Mouse (Mus musculus) liver, embryonic 14.5 days (tissue): Measurements from ENCODE around the gene Npc2. TPM values are rescaled to one million over a fixed set of nuclear protein-coding genes. Genes with fewer than 3 reads are reported as not detected.
A peak's percentile ranks its signal among the peaks of the same experiment; 100 is the strongest.

ENCODE experiments used
- ATAC-seq: fragments of 200-750 bp; cut with Nextera tagmentation; 2 replicates; pipeline ENCODE4 v1.8.0; 2017; ENCODE audit warnings: moderate number of reproducible peaks, mild to moderate bottlenecking, moderate library complexity; ENCODE audit not compliant: insufficient read depth
- DNase-seq, 3 experiments: peaks; one replicate each; pipeline ENCODE4 v3.0.0-alpha.2; 2012 to 2013; ENCODE audit warnings: low read depth in 3 of 3, low spot score in 3 of 3
- H3K27ac ChIP-seq: fragments of 300-500 bp; sonication (generic); 2 replicates; pipeline ENCODE4 v1.5.1; 2014; ENCODE audit warnings: moderate library complexity, mild to moderate bottlenecking, control low read depth, inconsistent platforms
- H3K27me3 ChIP-seq: fragments of 300-500 bp; sonication (generic); 2 replicates; pipeline ENCODE4 v1.6.1; 2014; ENCODE audit warnings: mild to moderate bottlenecking, low read length, moderate library complexity; ENCODE audit not compliant: control insufficient read depth, insufficient read depth
- H3K36me3 ChIP-seq: fragments of 300-500 bp; sonication (generic); replicated peaks from 2 replicates; pipeline ENCODE4 v1.6.1; 2014; ENCODE audit warnings: low read depth; ENCODE audit not compliant: control insufficient read depth, insufficient read depth
- H3K4me1 ChIP-seq, 2 experiments: fragments of 200-500 bp in 1 of 2; fragments of 300-500 bp in 1 of 2; sonication (generic) in 1 of 2; replicated peaks; 2 replicates each; pipeline ENCODE4 v1.6.1; 2012 to 2014; ENCODE audit warnings: antibody characterized with exemption in 1 of 2, inconsistent platforms in 1 of 2, low read length in 1 of 2; ENCODE audit not compliant: control insufficient read depth in 2 of 2, insufficient read depth in 2 of 2
- H3K4me2 ChIP-seq: fragments of 300-500 bp; sonication (generic); 2 replicates; pipeline ENCODE4 v1.6.1; 2014; ENCODE audit warnings: low read depth, mild to moderate bottlenecking, control low read depth, moderate library complexity
- H3K4me3 ChIP-seq, 2 experiments: fragments of 200-500 bp in 1 of 2; fragments of 300-500 bp in 1 of 2; sonication (generic) in 1 of 2; 2 replicates each; pipeline ENCODE4 v1.5.1; 2012 to 2014; ENCODE audit warnings: low read depth in 2 of 2, low read length in 2 of 2, mild to moderate bottlenecking in 2 of 2, control low read depth in 1 of 2, inconsistent platforms in 1 of 2, moderate library complexity in 1 of 2; ENCODE audit not compliant: insufficient read depth in 1 of 2
- H3K9ac ChIP-seq: fragments of 300-500 bp; sonication (generic); replicated peaks from 2 replicates; pipeline ENCODE4 v1.6.1; 2014; ENCODE audit warnings: mild to moderate bottlenecking, control low read depth, moderate library complexity
- H3K9me3 ChIP-seq: fragments of 300-500 bp; sonication (generic); 2 replicates; pipeline ENCODE4 v1.6.1; 2016; ENCODE audit warnings: low read length, mixed read lengths; ENCODE audit not compliant: control insufficient read depth
- CTCF ChIP-seq: IDR thresholded peaks from 2 replicates; pipeline ENCODE4 v1.5.1; 2016; ENCODE audit warnings: antibody characterized with exemption, low read depth, control low read depth
- EP300 ChIP-seq: IDR thresholded peaks from 2 replicates; pipeline ENCODE4 v1.6.1; 2016; ENCODE audit warnings: antibody characterized with exemption, low read depth
- WGBS: fragments of 180-500 bp; shearing (Covaris S2); extraction: QIAGEN DNeasy Blood & Tissue Kit; methylation state at CpG from one replicate; pipeline ENCODE4 v1.1.7; 2014; ENCODE audit not compliant: insufficient replicate concordance; 5-methylcytosine and 5-hydroxymethylcytosine counted together
- polyA plus RNA-seq, 2 experiments: library from polyadenylated mRNA; depleted of rRNA in 1 of 2; stranded (reverse) in 1 of 2; unstranded in 1 of 2; fragments of >200 nt; fragmentation: Nextera tagmentation in 1 of 2; extraction: Ambion mirVana in 1 of 2; gene quantifications; 2 replicates each; pipeline versions ENCODE4 v1.2.1 to v1.2.3; 2012 to 2014

The Npc2 gene
- polyA plus RNA-seq, 2 experiments = 18.0 to 22.5 TPM

- no peak overlapping the region for H3K4me3 ChIP-seq
- H3K27ac ChIP-seq = no peak overlapping the region
- no peaks in the 10 kb centered on the region for H3K9me3 ChIP-seq
- TF ChIP-seq EP300 = no peak
- TF ChIP-seq CTCF = peak; percentile 56
- no peaks in the 10 kb centered on the region for H3K36me3 ChIP-seq
- H3K9ac ChIP-seq = no peak overlapping the region
- no peak for DNase-seq
- H3K4me2 ChIP-seq = no peak overlapping the region
- peaks cover 5 to 9% of the 10 kb centered on the region in 2 experiments for H3K4me1 ChIP-seq
- ATAC-seq = no peak
- no peaks in the 10 kb centered on the region for H3K27me3 ChIP-seq
- 38% methylated on average over 7 of the region's 7 CpGs for WGBS
Measured at GRCm38 (mm10) chr12:84813773-84814172, 40.8 kb upstream of the Npc2 start.

- no peak overlapping the region for H3K27ac ChIP-seq
- H3K4me3 ChIP-seq = no peak overlapping the region
- WGBS = 41% methylated on average over 3 of the region's 3 CpGs
Measured at GRCm38 (mm10) chr12:84812004-84812403, 39.1 kb upstream of the Npc2 start.

GRCm38 (mm10) chr12:84811510-84811909 lies 38.6 kb upstream of the Npc2 start:
- 0 out of 4 replicates have a peak, but pooled peaks cover 0 to 2% of the 10 kb centered on the region in 2 experiments for H3K4me1 ChIP-seq
- DNase-seq = no peak
- H3K36me3 ChIP-seq = no peaks in the 10 kb centered on the region
- no peak for ATAC-seq
- H3K9me3 ChIP-seq = no peaks in the 10 kb centered on the region
- H3K4me2 ChIP-seq = no peak overlapping the region
- 38% methylated on average over 4 of the region's 4 CpGs for WGBS
- no peak overlapping the region for H3K9ac ChIP-seq
- H3K27me3 ChIP-seq = no peaks in the 10 kb centered on the region
- no peak overlapping the region for H3K27ac ChIP-seq
- no peak overlapping the region for H3K4me3 ChIP-seq
- TF ChIP-seq EP300 (no peak), CTCF (no peak)

More at GRCm38 (mm10) chr12:84812004-84812403, 39.1 kb upstream of the Npc2 start:
- peak; percentile 55 for TF ChIP-seq CTCF
- TF ChIP-seq EP300 = no peak
- ATAC-seq (no peak), DNase-seq (no peak)
- no peak overlapping the region for H3K4me2 ChIP-seq
- no peaks in the 10 kb centered on the region for H3K9me3 ChIP-seq
- no peaks in the 10 kb centered on the region for H3K36me3 ChIP-seq
- no peak overlapping the region for H3K9ac ChIP-seq
- no peaks in the 10 kb centered on the region for H3K27me3 ChIP-seq
- H3K4me1 ChIP-seq = 0 out of 4 replicates have a peak, but pooled peaks cover 0 to 4% of the 10 kb centered on the region in 2 experiments

- H3K36me3 ChIP-seq = no peaks in the 10 kb centered on the region
- DNase-seq = no peak
- WGBS = 69% methylated on average over 1 of the region's 1 CpGs
- no peaks in the 10 kb centered on the region for H3K4me1 ChIP-seq
- H3K9me3 ChIP-seq = no peaks in the 10 kb centered on the region
- ATAC-seq = no peak
- TF ChIP-seq EP300 (no peak), CTCF (no peak)
- H3K4me2 ChIP-seq = no peak overlapping the region
- H3K4me3 ChIP-seq = no peak overlapping the region
- H3K27ac ChIP-seq = no peak overlapping the region
- H3K27me3 ChIP-seq = no peaks in the 10 kb centered on the region; the same call in 1 of the 2 replicates
- no peak overlapping the region for H3K9ac ChIP-seq
Measured at GRCm38 (mm10) chr12:84810810-84811209, 37.9 kb upstream of the Npc2 start.

- Histone ChIP-seq H3K4me1 (no peaks in the 10 kb centered on the region), H3K4me3 (no peak overlapping the region), H3K36me3 (no peaks in the 10 kb centered on the region), H3K27ac (no peak overlapping the region), H3K27me3 (no peaks in the 10 kb centered on the region; the same call in 1 of the 2 replicates), H3K9me3 (no peaks in the 10 kb centered on the region), H3K4me2 (no peak overlapping the region), H3K9ac (no peak overlapping the region)
- 41% methylated on average over 6 of the region's 6 CpGs for WGBS
- no peak for ATAC-seq
- no peak for DNase-seq
- no peak for TF ChIP-seq CTCF
Measured at GRCm38 (mm10) chr12:84809033-84809432, 36.1 kb upstream of the Npc2 start.
